Mouse (Mus musculus): Measurements from ENCODE around the gene Spata18. TPM values are rescaled to one million over a fixed set of nuclear protein-coding genes. Genes with fewer than 3 reads are reported as not detected.

The Spata18 gene
- polyA plus RNA-seq, 1 experiment from 2014 or later, result 0.38 TPM

Other genes with a start within 250 kb of the Spata18 start
- 0.15 and 0.20 TPM in 2 replicates for gene Cwh43, start 245.3 kb upstream of the Spata18 start, polyA plus RNA-seq (2015; fragmentation: Nextera tagmentation; extraction: Ambion mirVana)
- gene Dcun1d4, start 170.4 kb upstream of the Spata18 start, polyA plus RNA-seq (2015; fragmentation: Nextera tagmentation; extraction: Ambion mirVana), result 18.0 and 20.9 TPM in 2 replicates
- gene Lrrc66, start 18.9 kb upstream of the Spata18 start, polyA plus RNA-seq (2015; fragmentation: Nextera tagmentation; extraction: Ambion mirVana), result 4.7 and 5.5 TPM in 2 replicates
- gene Sgcb, start 3.6 kb upstream of the Spata18 start, polyA plus RNA-seq (2015; fragmentation: Nextera tagmentation; extraction: Ambion mirVana), result 17.8 and 19.7 TPM in 2 replicates